Mouse (Mus musculus): ENCODE results near the gene Cracr2b. TPM values are rescaled to one million over a fixed set of nuclear protein-coding genes. Genes with fewer than 3 reads are reported as not detected.

Gene Cracr2b
- total and polyA plus RNA-seq, 3 experiments, result not detected

- Histone ChIP-seq H3K36me3 (replicated peaks in 1 of 2; ENCODE audit: control insufficient read depth in 1 of 2, insufficient read depth in 1 of 2, low read length in 1 of 2) (peaks cover 60 to 66% of the 10 kb centered on the region in 2 experiments), H3K4me2 (ENCODE audit: insufficient read depth, low read depth, poor library complexity, severe bottlenecking) (peak overlapping the region; percentile 92), H3K4me1 (ENCODE audit: control insufficient read depth in 1 of 2, insufficient read depth in 2 of 2) (peaks cover 25 to 49% of the 10 kb centered on the region in 2 experiments), H3K79me2 (replicated peaks; ENCODE audit: control insufficient read depth, extremely low read depth, insufficient read depth, poor library complexity, severe bottlenecking) (peaks cover 12% of the 10 kb centered on the region), H3K4me3 (replicated peaks in 1 of 3; ENCODE audit: low read depth in 2 of 3, low read length in 2 of 3, poor library complexity in 1 of 3) (peak overlapping the region; percentile 70 to 87 (median 75)), H3K27ac (ENCODE audit: insufficient read depth, low read depth) (no peak overlapping the region), H3K9me3 (replicated peaks; ENCODE audit: low read length) (no peaks in the 10 kb centered on the region), H3K9ac (ENCODE audit: insufficient read depth, low read depth) (peak overlapping the region; percentile 55; the same call in 1 of the 2 replicates), H3K27me3 (replicated peaks) (no peaks in the 10 kb centered on the region)
- dilution Hi-C loops (cut with MboI; ENCODE audit: extremely low pct_ligation_motif_present, extremely low pct_unique_long_range_greater_than_20kb, low sequenced_read_pairs), result no loop called here
- no peak for DNase-seq (ENCODE audit: extremely low read depth)
- TF ChIP-seq CHD2 (IDR thresholded peaks at IDR 0.05; ENCODE audit: low read length) (no peak), HCFC1 (IDR thresholded peaks at IDR 0.05; ENCODE audit: low read depth, low read length) (peak; percentile 6; the same call in 1 of the 2 replicates)
- in situ Hi-C loops (cut with MboI; ENCODE audit: low pct_ligation_motif_present, low pct_unique_long_range_greater_than_20kb, low sequenced_read_pairs), result no loop called here
Observed at GRCm38 (mm10) chr7:141436523-141436892, 24.4 kb upstream of the Cracr2b start.

GRCm38 (mm10) chr7:141437178-141438120 is 23.4 kb upstream of the Cracr2b start, which contains the start of gene Slc25a22:
TSS of gene Slc25a22 (minus strand) at chr7:141437892.
- peaks cover 32 to 58% of the 10 kb centered on the region in 2 experiments for H3K4me1 ChIP-seq (ENCODE audit: control insufficient read depth in 1 of 2, insufficient read depth in 2 of 2)
- H3K4me2 ChIP-seq (ENCODE audit: insufficient read depth, low read depth, poor library complexity, severe bottlenecking), result peak within 1 kb of the TSS; percentile 92
- H3K9me3 ChIP-seq (replicated peaks; ENCODE audit: low read length), result no peaks in the 10 kb centered on the region
- dilution Hi-C loops (cut with MboI; ENCODE audit: extremely low pct_ligation_motif_present, extremely low pct_unique_long_range_greater_than_20kb, low sequenced_read_pairs), result no loop called here
- peak within 1 kb of the TSS; percentile 29; the same call in 1 of the 2 replicates for H3K27ac ChIP-seq (ENCODE audit: insufficient read depth, low read depth)
- DNase-seq (ENCODE audit: extremely low read depth), result peak; percentile 70
- H3K36me3 ChIP-seq (replicated peaks in 1 of 2; ENCODE audit: control insufficient read depth in 1 of 2, insufficient read depth in 1 of 2, low read length in 1 of 2), result peaks cover 59 to 66% of the 10 kb centered on the region in 2 experiments
- in situ Hi-C loops (cut with MboI; ENCODE audit: low pct_ligation_motif_present, low pct_unique_long_range_greater_than_20kb, low sequenced_read_pairs), result no loop called here
- peaks cover 16% of the 10 kb centered on the region for H3K79me2 ChIP-seq (replicated peaks; ENCODE audit: control insufficient read depth, extremely low read depth, insufficient read depth, poor library complexity, severe bottlenecking)
- H3K27me3 ChIP-seq (replicated peaks), result no peaks in the 10 kb centered on the region
- H3K4me3 ChIP-seq (replicated peaks in 1 of 3; ENCODE audit: low read depth in 2 of 3, low read length in 2 of 3, poor library complexity in 1 of 3), result peak within 1 kb of the TSS; percentile 70 to 87 (median 75)
- peak within 1 kb of the TSS; percentile 55 for H3K9ac ChIP-seq (ENCODE audit: insufficient read depth, low read depth)
- TF ChIP-seq RAD21 (IDR thresholded peaks at IDR 0.05; ENCODE audit: low read depth, low read length), result peak; percentile 41
- no peak for TF ChIP-seq ZNF384 (IDR thresholded peaks at IDR 0.05; ENCODE audit: low read depth, low read length)
- TF ChIP-seq MAFK (IDR thresholded peaks at IDR 0.05; ENCODE audit: insufficient replicate concordance, low read length), result no peak
- peak; percentile 86 for TF ChIP-seq MAX (IDR thresholded peaks at IDR 0.05; ENCODE audit: low read length)
- peak; percentile 76; the same call in 1 of the 2 replicates for TF ChIP-seq SIN3A (IDR thresholded peaks at IDR 0.05; ENCODE audit: low read length)
- no peak for TF ChIP-seq ZC3H11A (IDR thresholded peaks at IDR 0.05; ENCODE audit: low read depth, low read length)
- TF ChIP-seq JUND (conservative IDR thresholded peaks at IDR 0.05; ENCODE audit: low read depth, low read length), result no peak
- TF ChIP-seq GABPA (IDR thresholded peaks at IDR 0.05; ENCODE audit: insufficient replicate concordance, low read depth, low read length), result no peak
- TF ChIP-seq MXI1 (IDR thresholded peaks at IDR 0.05; ENCODE audit: low read depth, low read length), result peak; percentile 97
- TF ChIP-seq MAZ (IDR thresholded peaks at IDR 0.05; ENCODE audit: low read depth, low read length), result peak; percentile 76; the same call in 1 of the 2 replicates
- peak; percentile 48 for TF ChIP-seq CHD2 (IDR thresholded peaks at IDR 0.05; ENCODE audit: low read length)
- peak; percentile 52; the same call in 1 of the 2 replicates for TF ChIP-seq UBTF (IDR thresholded peaks at IDR 0.05; ENCODE audit: low read depth, low read length)
- TF ChIP-seq BHLHE40 (IDR thresholded peaks at IDR 0.05; ENCODE audit: low read depth, low read length), result peak; percentile 64; the same call in 1 of the 2 replicates
- TF ChIP-seq NELFE (IDR thresholded peaks at IDR 0.05; ENCODE audit: low read depth, low read length), result peak; percentile 59
- no peak for TF ChIP-seq ELF1 (IDR thresholded peaks at IDR 0.05; ENCODE audit: low read depth, low read length)
- no peak for TF ChIP-seq RCOR1 (conservative IDR thresholded peaks at IDR 0.05; ENCODE audit: low read depth, low read length)
- peak; percentile 77 for TF ChIP-seq POLR2A (IDR thresholded peaks at IDR 0.05; ENCODE audit: low read depth, low read length)
- TF ChIP-seq KAT2A (IDR thresholded peaks at IDR 0.05; ENCODE audit: insufficient replicate concordance, low read length), result 0 out of 2 replicates have a peak, but pooled peaks have one; percentile 35
- no peak for TF ChIP-seq ZKSCAN1 (IDR thresholded peaks at IDR 0.05; ENCODE audit: borderline replicate concordance, low read depth, low read length)
- TF ChIP-seq ZMIZ1 (IDR thresholded peaks at IDR 0.05; ENCODE audit: low read depth, low read length), result peak; percentile 65
- TF ChIP-seq USF1 (IDR thresholded peaks at IDR 0.05; ENCODE audit: low read depth, low read length), result peak; percentile 39
- no peak for TF ChIP-seq JUN (IDR thresholded peaks at IDR 0.05; ENCODE audit: insufficient read depth, low read depth, low read length)
- TF ChIP-seq ETS1 (conservative IDR thresholded peaks at IDR 0.05; ENCODE audit: low read depth, low read length), result no peak
- peak; percentile 96 for TF ChIP-seq POLR2AphosphoS2 (IDR thresholded peaks at IDR 0.05; ENCODE audit: low read depth, low read length)
- 0 out of 2 replicates have a peak, but pooled peaks have one; percentile 17 for TF ChIP-seq IRF4 (IDR thresholded peaks at IDR 0.05; ENCODE audit: low read depth, low read length)
- peak in 1 of 2 experiments; percentile 76; a peak in 2 of 4 replicates for TF ChIP-seq CTCF (conservative IDR thresholded peaks at IDR 0.05 in 1 of 2, IDR thresholded peaks at IDR 0.05 in 1 of 2; ENCODE audit: low read depth in 2 of 2, low read length in 2 of 2)
- 0 out of 2 replicates have a peak, but pooled peaks have one; percentile 35 for TF ChIP-seq HCFC1 (IDR thresholded peaks at IDR 0.05; ENCODE audit: low read depth, low read length)
- no peak for TF ChIP-seq USF2 (conservative IDR thresholded peaks at IDR 0.05; ENCODE audit: low read depth, low read length)
- peak; percentile 56 for TF ChIP-seq SMC3 (IDR thresholded peaks at IDR 0.05; ENCODE audit: low read depth, low read length)
- no peak for TF ChIP-seq EP300 (IDR thresholded peaks at IDR 0.05; ENCODE audit: low read length)
